Mouse (Mus musculus): ENCODE measurements at regions not wholly inside any gene's neighbourhood (a gene's known extent, or its start where the extent isn't known, plus 50 kb on each side); places are given as distances from the start of the nearest gene placed in this dataset.

DNA sequence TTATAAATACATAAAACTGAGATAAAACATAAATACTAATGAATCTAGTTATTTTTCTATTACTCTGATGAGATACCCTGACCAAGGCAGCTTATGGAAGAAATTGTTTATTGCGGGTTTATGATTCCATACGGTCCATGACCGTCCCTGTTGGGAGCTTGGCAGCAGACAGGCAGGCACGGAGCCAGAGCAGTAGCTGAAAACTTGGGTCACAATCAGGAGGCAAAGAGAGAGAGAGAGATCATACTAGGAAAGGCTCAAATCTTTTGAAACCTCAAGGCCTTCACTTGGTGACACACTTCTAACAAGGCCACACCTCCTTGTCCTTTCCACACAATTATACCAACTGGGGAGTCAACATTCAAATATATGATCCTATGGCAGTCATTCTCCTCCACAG lies 166.7 kb upstream of the Mkln1 start:
- TF ChIP-seq GATA1 (IDR thresholded peaks at IDR 0.05; ENCODE audit: borderline replicate concordance, low read length), result no peak
- no peak for TF ChIP-seq FLI1 (IDR thresholded peaks at IDR 0.05; ENCODE audit: low read length)

All from megakaryocyte, embryonic 14.5 days (primary cell).